In the genomic region with DNA sequence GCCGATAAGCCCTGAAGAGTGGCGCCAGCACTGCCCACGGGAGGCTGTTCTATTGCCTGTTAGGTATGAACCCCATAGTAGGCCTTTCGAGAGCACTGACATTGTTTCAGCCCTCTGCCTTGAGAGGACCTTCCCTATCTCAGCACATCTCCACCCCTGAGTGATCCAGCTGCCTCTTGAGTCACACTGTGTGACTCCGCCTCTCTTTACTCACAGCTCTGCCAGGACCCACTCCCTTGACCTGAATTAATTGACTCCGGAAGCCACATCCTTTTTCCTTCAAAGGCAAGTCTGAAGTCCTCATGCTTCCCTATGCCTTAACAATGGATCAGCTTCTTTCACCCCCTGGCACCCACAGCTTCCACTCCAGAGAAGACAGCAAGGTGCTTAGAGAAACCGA, we compare ENCODE assay signal across 8 mouse cellular contexts. TPM values are rescaled to one million over a fixed set of nuclear protein-coding genes. Genes with fewer than 3 reads are reported as not detected.
DNase-seq lines count a peak whose midpoint lies in the region; ATAC-seq and TF ChIP-seq lines count a peak whose summit lies in the region.

No protein-coding gene starts in this region.

- H3K27me3 ChIP-seq in kidney, adult 2 months (replicated peaks; ENCODE audit: control insufficient read depth, insufficient read depth, low read length), result no peaks in the 10 kb centered on the region
- no peaks in the 10 kb centered on the region for H3K27me3 ChIP-seq in kidney, embryonic 14.5 days (ENCODE audit: control insufficient read depth, insufficient read depth, low read length)
- H3K27me3 ChIP-seq in kidney, embryonic 16.5 days (ENCODE audit: insufficient read depth, low read length), result no peaks in the 10 kb centered on the region
- H3K27me3 ChIP-seq in splenic B cell, adult 2 months (ENCODE audit: control insufficient read depth, insufficient read depth, low read length, poor library complexity, severe bottlenecking), result no peaks in the 10 kb centered on the region
- H3K27me3 ChIP-seq in midbrain, embryonic 15.5 days (replicated peaks), result no peaks in the 10 kb centered on the region
- H3K27me3 ChIP-seq in midbrain, postnatal 0 days (ENCODE audit: insufficient read depth, low read length), result no peaks in the 10 kb centered on the region

- H3K4me2 ChIP-seq in kidney, embryonic 14.5 days (replicated peaks; ENCODE audit: low read depth, low read length), result no peak overlapping the region
- no peak overlapping the region for H3K4me2 ChIP-seq in kidney, embryonic 16.5 days (replicated peaks; ENCODE audit: low read depth, low read length)
- H3K4me2 ChIP-seq in midbrain, embryonic 15.5 days, result no peak overlapping the region
- H3K4me2 ChIP-seq in midbrain, postnatal 0 days (ENCODE audit: low read depth, low read length, poor library complexity, severe bottlenecking), result no peak overlapping the region

- TF ChIP-seq POLR2A in kidney, adult 2 months (IDR thresholded peaks at IDR 0.05; ENCODE audit: low read depth, low read length), result no peak

- no peak overlapping the region for H3K27ac ChIP-seq in kidney, adult 2 months (ENCODE audit: insufficient read depth, low read depth, low read length)
- H3K27ac ChIP-seq in kidney, embryonic 14.5 days (ENCODE audit: low read depth, low read length), result no peak overlapping the region
- H3K27ac ChIP-seq in kidney, embryonic 16.5 days (ENCODE audit: low read length), result 0 out of 2 replicates have a peak overlapping the region, but pooled peaks have one; percentile 27
- no peak overlapping the region for H3K27ac ChIP-seq in midbrain, embryonic 15.5 days
- no peak overlapping the region for H3K27ac ChIP-seq in midbrain, postnatal 0 days (ENCODE audit: low read depth, low read length)

- ATAC-seq in kidney, embryonic 14.5 days (ENCODE audit: low FRiP score, low TSS enrichment), result no peak
- no peak for ATAC-seq in kidney, embryonic 16.5 days (ENCODE audit: low FRiP score, low TSS enrichment)
- no peak for ATAC-seq in midbrain, embryonic 15.5 days (replicated peaks)
- no peak for ATAC-seq in midbrain, postnatal 0 days (ENCODE audit: low FRiP score)

- no peaks in the 10 kb centered on the region for H3K9me3 ChIP-seq in kidney, embryonic 14.5 days (ENCODE audit: control insufficient read depth, low read length)
- H3K9me3 ChIP-seq in kidney, embryonic 16.5 days (ENCODE audit: low read length), result no peaks in the 10 kb centered on the region
- no peaks in the 10 kb centered on the region for H3K9me3 ChIP-seq in midbrain, embryonic 15.5 days
- no peaks in the 10 kb centered on the region for H3K9me3 ChIP-seq in midbrain, postnatal 0 days (ENCODE audit: low read length)

- peak; percentile 71 for DNase-seq in kidney, adult 2 months
- peak; percentile 86 for DNase-seq in R1 (ENCODE audit: low read depth, low spot score)
- DNase-seq in splenic B cell, adult 2 months (ENCODE audit: low read depth, low spot score), result peak; percentile 22
- DNase-seq in midbrain, postnatal 0 days (ENCODE audit: low spot score), result no peak
- DNase-seq in left cerebral cortex, adult 9 months (ENCODE audit: low spot score in 2 of 2), result no peak

- no peaks in the 10 kb centered on the region for H3K36me3 ChIP-seq in kidney, adult 2 months (ENCODE audit: control insufficient read depth, insufficient read depth, low read length)
- H3K36me3 ChIP-seq in kidney, embryonic 14.5 days (ENCODE audit: control insufficient read depth, insufficient read depth, low read length), result 0 out of 2 replicates have a peak, but pooled peaks cover 4% of the 10 kb centered on the region
- H3K36me3 ChIP-seq in kidney, embryonic 16.5 days (ENCODE audit: insufficient read depth, low read length), result peaks cover 4% of the 10 kb centered on the region; the same call in 1 of the 2 replicates
- no peaks in the 10 kb centered on the region for H3K36me3 ChIP-seq in splenic B cell, adult 2 months (ENCODE audit: control insufficient read depth, insufficient read depth, low read length, poor library complexity, severe bottlenecking)
- H3K36me3 ChIP-seq in midbrain, embryonic 15.5 days (replicated peaks), result no peaks in the 10 kb centered on the region
- H3K36me3 ChIP-seq in midbrain, postnatal 0 days (ENCODE audit: insufficient read depth, low read length), result peaks cover 4% of the 10 kb centered on the region

- H3K4me3 ChIP-seq in kidney, adult 2 months (ENCODE audit: insufficient read depth, low read depth, low read length), result no peak overlapping the region
- H3K4me3 ChIP-seq in kidney, embryonic 14.5 days (ENCODE audit: low read length), result no peak overlapping the region
- no peak overlapping the region for H3K4me3 ChIP-seq in kidney, embryonic 16.5 days (ENCODE audit: low read length)
- H3K4me3 ChIP-seq in midbrain, embryonic 15.5 days, result no peak overlapping the region
- H3K4me3 ChIP-seq in midbrain, postnatal 0 days (ENCODE audit: low read depth, low read length), result no peak overlapping the region

- TF ChIP-seq CTCF in kidney, adult 2 months (conservative IDR thresholded peaks at IDR 0.05; ENCODE audit: insufficient read depth, insufficient read length, low read depth, low read length), result no peak
- no peak for TF ChIP-seq CTCF in midbrain, postnatal 0 days (IDR thresholded peaks at IDR 0.05)

- 50% methylated on average over 7 of the region's 7 CpGs for WGBS in kidney, adult 2 months
- WGBS in kidney, embryonic 14.5 days, result 58% methylated on average over 7 of the region's 7 CpGs
- 61% methylated on average over 7 of the region's 7 CpGs for WGBS in kidney, embryonic 16.5 days
- WGBS in midbrain, embryonic 15.5 days, result 70% methylated on average over 7 of the region's 7 CpGs
- 76% methylated on average over 7 of the region's 7 CpGs for WGBS in midbrain, postnatal 0 days

- H3K4me1 ChIP-seq in kidney, adult 2 months (ENCODE audit: control insufficient read depth, insufficient read depth, low read length), result peaks cover 48% of the 10 kb centered on the region
- peaks cover 17% of the 10 kb centered on the region for H3K4me1 ChIP-seq in kidney, embryonic 14.5 days (ENCODE audit: control insufficient read depth, insufficient read depth, low read length)
- peaks cover 20% of the 10 kb centered on the region for H3K4me1 ChIP-seq in kidney, embryonic 16.5 days (ENCODE audit: insufficient read depth, low read length)
- H3K4me1 ChIP-seq in midbrain, embryonic 15.5 days, result peaks cover 10% of the 10 kb centered on the region
- H3K4me1 ChIP-seq in midbrain, postnatal 0 days (ENCODE audit: insufficient read depth, low read length), result no peaks in the 10 kb centered on the region

- no peak overlapping the region for H3K9ac ChIP-seq in kidney, embryonic 14.5 days (ENCODE audit: low read depth, low read length)
- no peak overlapping the region for H3K9ac ChIP-seq in kidney, embryonic 16.5 days (replicated peaks; ENCODE audit: low read length)
- no peak overlapping the region for H3K9ac ChIP-seq in midbrain, embryonic 15.5 days
- H3K9ac ChIP-seq in midbrain, postnatal 0 days (replicated peaks; ENCODE audit: low read length, poor library complexity, severe bottlenecking), result no peak overlapping the region

RNA-seq across cellular contexts. Expression of gene Mnt, which starts 4.6 kb away (rescaled TPM):
- polyA plus RNA-seq in kidney, adult 2 months (2012; rRNA removed), result 12.8 and 13.9 TPM in 2 replicates
- polyA plus RNA-seq in kidney, embryonic 14.5 days (2014; fragmentation: Nextera tagmentation; extraction: Ambion mirVana), result 4.9 and 6.6 TPM in 2 replicates
- 4.7 and 4.8 TPM in 2 replicates for polyA plus RNA-seq in kidney, embryonic 16.5 days (2015; fragmentation: Nextera tagmentation; extraction: Ambion mirVana)
- 9.9 and 10.2 TPM in 2 replicates for polyA plus RNA-seq in midbrain, embryonic 15.5 days (2015; fragmentation: Nextera tagmentation; extraction: Ambion mirVana)
- total RNA-seq in midbrain, postnatal 0 days (2014; rRNA removed), result 17.6 and 18.6 TPM in 2 replicates
- 7.4 and 8.4 TPM in 2 replicates for polyA plus RNA-seq in midbrain, postnatal 0 days (2015; fragmentation: Nextera tagmentation; extraction: Ambion mirVana)

RNA-seq across cellular contexts. Expression of gene Mettl16, which starts 55.5 kb away (rescaled TPM):
- 3.2 and 3.8 TPM in 2 replicates for polyA plus RNA-seq in kidney, adult 2 months (2012; rRNA removed)
- polyA plus RNA-seq in kidney, embryonic 14.5 days (2014; fragmentation: Nextera tagmentation; extraction: Ambion mirVana), result 34.6 and 42.0 TPM in 2 replicates
- polyA plus RNA-seq in kidney, embryonic 16.5 days (2015; fragmentation: Nextera tagmentation; extraction: Ambion mirVana), result 53.3 and 59.4 TPM in 2 replicates
- 55.2 TPM in 2 replicates for polyA plus RNA-seq in midbrain, embryonic 15.5 days (2015; fragmentation: Nextera tagmentation; extraction: Ambion mirVana)
- 13.1 and 16.6 TPM in 2 replicates for total RNA-seq in midbrain, postnatal 0 days (2014; rRNA removed)
- polyA plus RNA-seq in midbrain, postnatal 0 days (2015; fragmentation: Nextera tagmentation; extraction: Ambion mirVana), result 23.3 and 28.7 TPM in 2 replicates

Comparison
In these comparisons a context has a peak if more than half of its experiments do, and no peak if none do; other contexts are left out.
1. DNase-seq: peak in kidney, adult 2 months (single experiment), R1 (single experiment) and splenic B cell, adult 2 months (single experiment); none in midbrain, postnatal 0 days (single experiment) and left cerebral cortex, adult 9 months (0 of 2).